Mouse (Mus musculus): ENCODE measurements around the gene Skap1. TPM values are rescaled to one million over a fixed set of nuclear protein-coding genes. Genes with fewer than 3 reads are reported as not detected.

Gene Skap1
- 7.9 and 24.2 TPM in 2 replicates for polyA plus RNA-seq (2015; fragmentation: Nextera tagmentation; extraction: Ambion mirVana)

- Histone ChIP-seq H3K27ac (replicated peaks) (no peak within 1 kb of the TSS), H3K9ac (replicated peaks) (peak within 1 kb of the TSS; percentile 47), H3K9me3 (replicated peaks) (no peaks in the 10 kb centered on the region), H3K4me2 (peak within 1 kb of the TSS; percentile 82), H3K4me3 (replicated peaks) (peak within 1 kb of the TSS; percentile 40), H3K27me3 (replicated peaks) (0 out of 2 replicates have a peak, but pooled peaks cover 4% of the 10 kb centered on the region), H3K4me1 (peaks cover 39% of the 10 kb centered on the region), H3K36me3 (no peaks in the 10 kb centered on the region)
- no peak; the same call in 1 of the 2 replicates for ATAC-seq (ENCODE audit: low FRiP score)
- 3% methylated on average over 36 of the region's 42 CpGs for WGBS
These were observed at the start of gene Skap1 for GRCm38 (mm10) chr11:96463986-96464715. Skap1 (plus strand) TSS chr11:96464593.

- Histone ChIP-seq H3K27ac (replicated peaks) (peak overlapping the region; percentile 56), H3K9ac (replicated peaks) (no peak overlapping the region), H3K9me3 (replicated peaks) (no peaks in the 10 kb centered on the region), H3K4me1 (peaks cover 15% of the 10 kb centered on the region), H3K36me3 (no peaks in the 10 kb centered on the region), H3K4me3 (replicated peaks) (no peak overlapping the region), H3K27me3 (replicated peaks) (no peaks in the 10 kb centered on the region), H3K4me2 (no peak overlapping the region)
- no peak for ATAC-seq (ENCODE audit: low FRiP score)
- WGBS = 33% methylated on average over 5 of the region's 5 CpGs
These were observed 43.3 kb upstream of the Skap1 start for GRCm38 (mm10) chr11:96421074-96421473.

GRCm38 (mm10) chr11:96421517-96422265, 42.7 kb upstream of the Skap1 start:
- no peak overlapping the region for H3K4me3 ChIP-seq (replicated peaks)
- peaks cover 15% of the 10 kb centered on the region for H3K4me1 ChIP-seq
- no peak overlapping the region for H3K9ac ChIP-seq (replicated peaks)
- WGBS = 31% methylated on average over 11 of the region's 11 CpGs
- ATAC-seq (ENCODE audit: low FRiP score) = no peak
- no peak overlapping the region for H3K4me2 ChIP-seq
- H3K27ac ChIP-seq (replicated peaks) = peak overlapping the region; percentile 56
- no peaks in the 10 kb centered on the region for H3K27me3 ChIP-seq (replicated peaks)
- H3K9me3 ChIP-seq (replicated peaks) = no peaks in the 10 kb centered on the region
- H3K36me3 ChIP-seq = no peaks in the 10 kb centered on the region

GRCm38 (mm10) chr11:96425193-96425592, 39.2 kb upstream of the Skap1 start:
- WGBS = 93% methylated on average over 6 of the region's 6 CpGs
- Histone ChIP-seq H3K9ac (replicated peaks) (no peak overlapping the region), H3K36me3 (no peaks in the 10 kb centered on the region), H3K4me3 (replicated peaks) (no peak overlapping the region), H3K9me3 (replicated peaks) (no peaks in the 10 kb centered on the region), H3K27ac (replicated peaks) (no peak overlapping the region), H3K4me1 (peaks cover 9% of the 10 kb centered on the region), H3K27me3 (replicated peaks) (no peaks in the 10 kb centered on the region), H3K4me2 (no peak overlapping the region)
- ATAC-seq (ENCODE audit: low FRiP score) = no peak

GRCm38 (mm10) chr11:96426191-96426590, 38.2 kb upstream of the Skap1 start:
- H3K27me3 ChIP-seq (replicated peaks) = no peaks in the 10 kb centered on the region
- no peaks in the 10 kb centered on the region for H3K9me3 ChIP-seq (replicated peaks)
- no peaks in the 10 kb centered on the region for H3K36me3 ChIP-seq
- no peak overlapping the region for H3K9ac ChIP-seq (replicated peaks)
- 59% methylated on average over 6 of the region's 6 CpGs for WGBS
- H3K4me2 ChIP-seq = no peak overlapping the region
- peaks cover 8% of the 10 kb centered on the region for H3K4me1 ChIP-seq
- H3K27ac ChIP-seq (replicated peaks) = no peak overlapping the region
- no peak for ATAC-seq (ENCODE audit: low FRiP score)
- no peak overlapping the region for H3K4me3 ChIP-seq (replicated peaks)

GRCm38 (mm10) chr11:96426805-96427204, 37.6 kb upstream of the Skap1 start:
- H3K27me3 ChIP-seq (replicated peaks) = no peaks in the 10 kb centered on the region
- WGBS = 45% methylated on average over 2 of the region's 2 CpGs
- no peak for ATAC-seq (ENCODE audit: low FRiP score)

GRCm38 (mm10) chr11:96429062-96429461, 35.3 kb upstream of the Skap1 start:
- no peak for ATAC-seq (ENCODE audit: low FRiP score)
- WGBS = 93% methylated on average over 2 of the region's 2 CpGs
- H3K27me3 ChIP-seq (replicated peaks) = no peaks in the 10 kb centered on the region
- H3K36me3 ChIP-seq = no peaks in the 10 kb centered on the region
- peaks cover 10% of the 10 kb centered on the region for H3K4me1 ChIP-seq
- no peak overlapping the region for H3K4me3 ChIP-seq (replicated peaks)
- H3K9ac ChIP-seq (replicated peaks) = no peak overlapping the region
- no peak overlapping the region for H3K4me2 ChIP-seq
- no peaks in the 10 kb centered on the region for H3K9me3 ChIP-seq (replicated peaks)
- no peak overlapping the region for H3K27ac ChIP-seq (replicated peaks)

More at GRCm38 (mm10) chr11:96426805-96427204, 37.6 kb upstream of the Skap1 start:
- Histone ChIP-seq H3K9ac (replicated peaks) (no peak overlapping the region), H3K4me3 (replicated peaks) (no peak overlapping the region), H3K36me3 (no peaks in the 10 kb centered on the region), H3K27ac (replicated peaks) (no peak overlapping the region), H3K4me1 (peaks cover 8% of the 10 kb centered on the region), H3K9me3 (replicated peaks) (no peaks in the 10 kb centered on the region), H3K4me2 (no peak overlapping the region)

GRCm38 (mm10) chr11:96429891-96430290, 34.5 kb upstream of the Skap1 start:
- ATAC-seq (ENCODE audit: low FRiP score) = no peak
- WGBS = 71% methylated on average over 5 of the region's 5 CpGs
- no peak overlapping the region for H3K4me2 ChIP-seq

GRCm38 (mm10) chr11:96431871-96432270, 32.5 kb upstream of the Skap1 start:
- no peaks in the 10 kb centered on the region for H3K27me3 ChIP-seq (replicated peaks)
- no peaks in the 10 kb centered on the region for H3K36me3 ChIP-seq
- no peaks in the 10 kb centered on the region for H3K9me3 ChIP-seq (replicated peaks)
- H3K4me3 ChIP-seq (replicated peaks) = no peak overlapping the region
- H3K9ac ChIP-seq (replicated peaks) = no peak overlapping the region
- no peak overlapping the region for H3K4me2 ChIP-seq
- peaks cover 10% of the 10 kb centered on the region for H3K4me1 ChIP-seq
- 27% methylated on average over 9 of the region's 9 CpGs for WGBS
- ATAC-seq (ENCODE audit: low FRiP score) = no peak
- peak overlapping the region; percentile 8; the same call in 1 of the 2 replicates for H3K27ac ChIP-seq (replicated peaks)

More at GRCm38 (mm10) chr11:96429891-96430290, 34.5 kb upstream of the Skap1 start:
- Histone ChIP-seq H3K9me3 (replicated peaks) (no peaks in the 10 kb centered on the region), H3K9ac (replicated peaks) (no peak overlapping the region), H3K36me3 (no peaks in the 10 kb centered on the region), H3K27me3 (replicated peaks) (no peaks in the 10 kb centered on the region), H3K27ac (replicated peaks) (no peak overlapping the region), H3K4me1 (peaks cover 10% of the 10 kb centered on the region), H3K4me3 (replicated peaks) (no peak overlapping the region)

- H3K4me2 ChIP-seq = no peak overlapping the region
- no peaks in the 10 kb centered on the region for H3K27me3 ChIP-seq (replicated peaks)
- no peak for ATAC-seq (ENCODE audit: low FRiP score)
- H3K9me3 ChIP-seq (replicated peaks) = no peaks in the 10 kb centered on the region
- H3K4me3 ChIP-seq (replicated peaks) = no peak overlapping the region
- H3K4me1 ChIP-seq = peaks cover 23% of the 10 kb centered on the region
- no peak overlapping the region for H3K27ac ChIP-seq (replicated peaks)
- no peak overlapping the region for H3K9ac ChIP-seq (replicated peaks)
- no peaks in the 10 kb centered on the region for H3K36me3 ChIP-seq
- 52% methylated on average over 6 of the region's 6 CpGs for WGBS
These were observed 29.5 kb upstream of the Skap1 start for GRCm38 (mm10) chr11:96434888-96435287.

- H3K4me1 ChIP-seq = peaks cover 23% of the 10 kb centered on the region
- WGBS = 56% methylated on average over 7 of the region's 7 CpGs
- no peaks in the 10 kb centered on the region for H3K9me3 ChIP-seq (replicated peaks)
- H3K27me3 ChIP-seq (replicated peaks) = no peaks in the 10 kb centered on the region
- H3K36me3 ChIP-seq = no peaks in the 10 kb centered on the region
- peak overlapping the region; percentile 37; the same call in 1 of the 2 replicates for H3K27ac ChIP-seq (replicated peaks)
- H3K9ac ChIP-seq (replicated peaks) = no peak overlapping the region
- peak overlapping the region; percentile 26; the same call in 1 of the 2 replicates for H3K4me2 ChIP-seq
- ATAC-seq (ENCODE audit: low FRiP score) = peak; percentile 86
- H3K4me3 ChIP-seq (replicated peaks) = no peak overlapping the region
These were observed 27.9 kb upstream of the Skap1 start for GRCm38 (mm10) chr11:96436525-96436924.

- no peak overlapping the region for H3K27ac ChIP-seq (replicated peaks)
- H3K9ac ChIP-seq (replicated peaks) = no peak overlapping the region
- no peak overlapping the region for H3K4me2 ChIP-seq
- WGBS = 8% methylated on average over 7 of the region's 7 CpGs
- no peaks in the 10 kb centered on the region for H3K27me3 ChIP-seq (replicated peaks)
- no peaks in the 10 kb centered on the region for H3K36me3 ChIP-seq
- H3K4me3 ChIP-seq (replicated peaks) = no peak overlapping the region
- no peaks in the 10 kb centered on the region for H3K9me3 ChIP-seq (replicated peaks)
- peaks cover 16% of the 10 kb centered on the region for H3K4me1 ChIP-seq
- ATAC-seq (ENCODE audit: low FRiP score) = no peak
These were observed 25.6 kb upstream of the Skap1 start for GRCm38 (mm10) chr11:96438787-96439186.

Measured in neural tube, embryonic 15.5 days (tissue).